Comparison of ENCODE assay signal across 8 mouse cellular contexts in the genomic region with DNA sequence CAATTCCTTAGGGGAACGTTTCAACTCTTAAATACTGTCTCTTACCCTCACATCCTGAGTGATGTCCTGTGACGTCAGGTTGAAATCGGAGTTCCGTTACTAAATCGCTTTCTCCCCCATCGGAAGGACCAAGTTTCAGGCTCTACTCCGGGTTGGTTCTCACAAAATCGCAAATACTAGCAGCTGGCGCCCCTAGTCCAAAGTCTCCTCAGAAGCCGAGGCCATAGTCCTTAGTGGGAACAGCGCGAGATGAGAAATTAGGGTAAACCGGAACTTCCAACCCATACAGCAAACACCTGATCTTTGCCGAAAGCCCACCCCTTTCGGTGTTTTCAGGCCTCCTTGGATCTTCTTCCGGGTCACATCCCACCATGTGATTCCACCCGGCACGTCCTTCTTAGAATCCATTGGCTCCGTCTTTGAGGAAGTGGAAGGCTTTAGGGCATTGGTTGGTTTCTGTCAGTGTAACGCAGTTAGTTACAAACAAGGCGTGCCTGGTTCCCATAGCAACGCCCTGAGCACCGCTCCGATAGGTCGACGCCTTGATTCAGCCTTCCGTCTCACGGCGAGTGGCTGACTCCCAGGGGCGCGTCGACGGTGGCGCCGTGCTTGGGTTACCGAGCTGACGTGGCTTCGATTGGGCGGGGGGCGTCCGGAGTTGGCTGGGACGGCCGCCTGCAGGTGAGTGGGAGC. TPM values are rescaled to one million over a fixed set of nuclear protein-coding genes. Genes with fewer than 3 reads are reported as not detected.
A peak's percentile ranks its signal among the peaks of the same experiment; 100 is the strongest.
DNase-seq lines count a peak whose midpoint lies in the region; ATAC-seq and TF ChIP-seq lines count a peak whose summit lies in the region.

TSS of gene Eaf2 (minus strand) at position 421 of the 693 bp plus-strand sequence.
TSS of gene Golgb1 (plus strand) at position 558 of the 693 bp plus-strand sequence.

- H3K27me3 ChIP-seq in C2C12 (ENCODE audit: control insufficient read depth, insufficient read depth, insufficient read length) (no peaks in the 10 kb centered on the region), myocyte (ENCODE audit: control insufficient read depth, insufficient read depth, insufficient read length) (no peaks in the 10 kb centered on the region)
- no peaks in the 10 kb centered on the region for H3K27me3 ChIP-seq in erythroblast, embryonic 14.5 days (ENCODE audit: control insufficient read depth)
- no peaks in the 10 kb centered on the region for H3K27me3 ChIP-seq in heart, embryonic 11.5 days (ENCODE audit: control insufficient read depth, insufficient read depth, low read length)
- no peaks in the 10 kb centered on the region for H3K27me3 ChIP-seq in kidney, embryonic 16.5 days (ENCODE audit: insufficient read depth, low read length)
- H3K27me3 ChIP-seq in liver, adult 2 months (ENCODE audit: control insufficient read depth, insufficient read depth, low read length): no peaks in the 10 kb centered on the region
- no peaks in the 10 kb centered on the region for H3K27me3 ChIP-seq in splenic B cell, adult 2 months (ENCODE audit: control insufficient read depth, insufficient read depth, low read length, poor library complexity, severe bottlenecking)

- TF ChIP-seq CTCF in C2C12 (IDR thresholded peaks at IDR 0.05; ENCODE audit: control insufficient read depth, insufficient read depth, insufficient read length): no peak
- TF ChIP-seq CTCF in brain, embryonic 14.5 days (IDR thresholded peaks at IDR 0.05; ENCODE audit: borderline replicate concordance, extremely low read depth, insufficient read depth, insufficient read length): no peak
- TF ChIP-seq CTCF in liver, adult 2 months (IDR thresholded peaks at IDR 0.05; ENCODE audit: low read depth, low read length): no peak

- peak; percentile 38; the same call in 1 of the 2 replicates for TF ChIP-seq POLR2A in brain, embryonic 14.5 days (IDR thresholded peaks at IDR 0.05; ENCODE audit: borderline replicate concordance, extremely low read depth, insufficient read depth, insufficient read length, poor library complexity, severe bottlenecking)
- peak; percentile 56 for TF ChIP-seq POLR2A in liver, adult 2 months (IDR thresholded peaks at IDR 0.05; ENCODE audit: extremely low read depth, insufficient read depth, low read length)
- peak; percentile 84 for TF ChIP-seq POLR2A in myocyte (IDR thresholded peaks at IDR 0.05; ENCODE audit: insufficient read length, low read depth)

- peaks cover 35% of the 10 kb centered on the region for H3K79me3 ChIP-seq in C2C12 (ENCODE audit: low read depth)

- peak; percentile 100 for DNase-seq in brain, embryonic 14.5 days (ENCODE audit: low read depth)
- peak; percentile 100 for DNase-seq in liver, adult 2 months (ENCODE audit: extremely low read depth, low read depth, low spot score)
- DNase-seq in splenic B cell, adult 2 months (ENCODE audit: low read depth, low spot score): peak; percentile 100

- H3K4me2 ChIP-seq in heart, embryonic 11.5 days: peak within 1 kb of the TSS; percentile 73
- H3K4me2 ChIP-seq in kidney, embryonic 16.5 days (replicated peaks; ENCODE audit: low read depth, low read length): peak within 1 kb of the TSS; percentile 64
- peak within 1 kb of the TSS; percentile 78 for H3K4me2 ChIP-seq in myocyte (ENCODE audit: low read depth)

- ATAC-seq in heart, embryonic 11.5 days (replicated peaks; ENCODE audit: insufficient number of reproducible peaks, low FRiP score, low TSS enrichment): peak; percentile 100
- ATAC-seq in kidney, embryonic 16.5 days (ENCODE audit: low FRiP score, low TSS enrichment): peak; percentile 100

- H3K79me2 ChIP-seq in C2C12 (ENCODE audit: control insufficient read depth, insufficient read depth) (peaks cover 65% of the 10 kb centered on the region), myocyte (ENCODE audit: control insufficient read depth, insufficient read depth) (peaks cover 42% of the 10 kb centered on the region)
- peaks cover 15% of the 10 kb centered on the region; the same call in 1 of the 2 replicates for H3K79me2 ChIP-seq in liver, adult 2 months (ENCODE audit: control insufficient read depth, insufficient read depth, low read length)

- peak within 1 kb of the TSS; percentile 84 for H3K27ac ChIP-seq in heart, embryonic 11.5 days (ENCODE audit: low read depth, low read length)
- peak within 1 kb of the TSS; percentile 91 for H3K27ac ChIP-seq in kidney, embryonic 16.5 days (ENCODE audit: low read length)
- H3K27ac ChIP-seq in liver, adult 2 months (replicated peaks; ENCODE audit: insufficient read depth, low read depth, low read length): peak within 1 kb of the TSS; percentile 81

- H3ac ChIP-seq in C2C12 (ENCODE audit: control insufficient read depth, insufficient read length, low read depth): peak within 1 kb of the TSS; percentile 70
- H3ac ChIP-seq in myocyte (ENCODE audit: control insufficient read depth, insufficient read length): peak within 1 kb of the TSS; percentile 50

- H3K9me3 ChIP-seq in erythroblast, embryonic 14.5 days (ENCODE audit: control insufficient read depth, low read length): no peaks in the 10 kb centered on the region
- no peaks in the 10 kb centered on the region for H3K9me3 ChIP-seq in heart, embryonic 11.5 days (replicated peaks; ENCODE audit: control insufficient read depth, low read length)
- H3K9me3 ChIP-seq in kidney, embryonic 16.5 days (ENCODE audit: low read length): no peaks in the 10 kb centered on the region

- peak within 1 kb of the TSS; percentile 86 for H3K9ac ChIP-seq in heart, embryonic 11.5 days (ENCODE audit: low read depth, low read length)
- peak within 1 kb of the TSS; percentile 85 for H3K9ac ChIP-seq in kidney, embryonic 16.5 days (replicated peaks; ENCODE audit: low read length)
- peak within 1 kb of the TSS; percentile 90 for H3K9ac ChIP-seq in liver, adult 2 months (ENCODE audit: low read depth, low read length)

- peaks cover 34% of the 10 kb centered on the region for H3K4me1 ChIP-seq in erythroblast, embryonic 14.5 days (ENCODE audit: control insufficient read depth)
- H3K4me1 ChIP-seq in heart, embryonic 11.5 days (ENCODE audit: control insufficient read depth, insufficient read depth, low read length): peaks cover 13% of the 10 kb centered on the region; the same call in 1 of the 2 replicates
- peaks cover 13% of the 10 kb centered on the region for H3K4me1 ChIP-seq in kidney, embryonic 16.5 days (ENCODE audit: insufficient read depth, low read length)
- peaks cover 10% of the 10 kb centered on the region for H3K4me1 ChIP-seq in liver, adult 2 months (ENCODE audit: control insufficient read depth, insufficient read depth, low read length)

- H3K4me3 ChIP-seq in C2C12 (ENCODE audit: insufficient read depth, poor library complexity, severe bottlenecking) (peak within 1 kb of the TSS; percentile 69), myocyte (peak within 1 kb of the TSS; percentile 52)
- H3K4me3 ChIP-seq in erythroblast, embryonic 14.5 days (replicated peaks): peak within 1 kb of the TSS; percentile 94
- H3K4me3 ChIP-seq in heart, embryonic 11.5 days (ENCODE audit: low read depth, low read length): peak within 1 kb of the TSS; percentile 87
- H3K4me3 ChIP-seq in kidney, embryonic 16.5 days (ENCODE audit: low read length): peak within 1 kb of the TSS; percentile 96
- H3K4me3 ChIP-seq in liver, adult 2 months (ENCODE audit: insufficient read depth, low read depth, low read length): peak within 1 kb of the TSS; percentile 82

- H3K36me3 ChIP-seq in C2C12 (ENCODE audit: control insufficient read depth, insufficient read depth) (peaks cover 26% of the 10 kb centered on the region), myocyte (ENCODE audit: control insufficient read depth, insufficient read depth) (peaks cover 10% of the 10 kb centered on the region)
- peaks cover 17% of the 10 kb centered on the region for H3K36me3 ChIP-seq in erythroblast, embryonic 14.5 days (ENCODE audit: control insufficient read depth)
- peaks cover 7% of the 10 kb centered on the region for H3K36me3 ChIP-seq in heart, embryonic 11.5 days (ENCODE audit: control insufficient read depth, insufficient read depth, low read length)
- peaks cover 7% of the 10 kb centered on the region for H3K36me3 ChIP-seq in kidney, embryonic 16.5 days (ENCODE audit: insufficient read depth, low read length)
- H3K36me3 ChIP-seq in liver, adult 2 months (ENCODE audit: control insufficient read depth, insufficient read depth, low read length): peaks cover 3% of the 10 kb centered on the region; the same call in 1 of the 2 replicates
- H3K36me3 ChIP-seq in splenic B cell, adult 2 months (ENCODE audit: control insufficient read depth, insufficient read depth, low read length, poor library complexity, severe bottlenecking): no peaks in the 10 kb centered on the region; the same call in 1 of the 2 replicates

- WGBS in heart, embryonic 11.5 days (ENCODE audit: insufficient replicate concordance): under 1% methylated on average over 43 of the region's 43 CpGs
- under 1% methylated on average over 43 of the region's 43 CpGs for WGBS in kidney, embryonic 16.5 days
- WGBS in liver, adult 2 months: under 1% methylated on average over 43 of the region's 43 CpGs

TF ChIP-seq in C2C12, 6 proteins besides CTCF, POLR2A, EP300 and RAD21 (continues in another document):
- TF ChIP-seq MAX (IDR thresholded peaks at IDR 0.05) (peak; percentile 84), CEBPB (IDR thresholded peaks at IDR 0.05; ENCODE audit: low read depth) (no peak), FOSL1 (IDR thresholded peaks at IDR 0.05; ENCODE audit: insufficient read depth, low read length, poor library complexity, severe bottlenecking) (no peak)

TF ChIP-seq in myocyte, 11 proteins besides CTCF, POLR2A, EP300 and RAD21 (continues in another document):
- no peak for TF ChIP-seq TCF12 (IDR thresholded peaks at IDR 0.05; ENCODE audit: insufficient read depth, poor library complexity, severe bottlenecking)
- TF ChIP-seq CEBPB (IDR thresholded peaks at IDR 0.05; ENCODE audit: insufficient read depth, poor library complexity, severe bottlenecking): no peak

RNA-seq across cellular contexts. Expression of gene Eaf2, which starts in this region (rescaled TPM):
- 0.67 TPM for polyA plus RNA-seq in C2C12 (2012; fragmentation: generic; extraction: Trizol)
- polyA plus RNA-seq in brain, embryonic 14.5 days (2012; rRNA removed): 0.66 and 0.67 TPM in 2 replicates
- polyA plus RNA-seq in erythroblast, embryonic 14.5 days (2012): 0.04 TPM in 1 of 2 replicates, not detected in the other
- polyA plus RNA-seq in heart, embryonic 11.5 days (2014; fragmentation: Nextera tagmentation; extraction: Ambion mirVana): 0.37 and 0.80 TPM in 2 replicates
- polyA plus RNA-seq in kidney, embryonic 16.5 days (2015; fragmentation: Nextera tagmentation; extraction: Ambion mirVana): 9.8 and 11.6 TPM in 2 replicates
- total RNA-seq in liver, adult 2 months (2014; rRNA removed): 0.28 and 0.67 TPM in 2 replicates
- 0.28 and 0.29 TPM in 2 replicates for polyA plus RNA-seq in liver, adult 2 months (2012; rRNA removed)
- polyA plus RNA-seq in myocyte (2012; fragmentation: generic; extraction: Trizol): 0.90 TPM

RNA-seq across cellular contexts. Expression of gene Golgb1, which starts in this region (rescaled TPM):
- 9.4 TPM for polyA plus RNA-seq in C2C12 (2012; fragmentation: generic; extraction: Trizol)
- polyA plus RNA-seq in brain, embryonic 14.5 days (2012; rRNA removed): 45.0 and 46.2 TPM in 2 replicates
- 1.5 and 2.3 TPM in 2 replicates for polyA plus RNA-seq in erythroblast, embryonic 14.5 days (2012)
- 54.8 and 70.1 TPM in 2 replicates for polyA plus RNA-seq in heart, embryonic 11.5 days (2014; fragmentation: Nextera tagmentation; extraction: Ambion mirVana)
- polyA plus RNA-seq in kidney, embryonic 16.5 days (2015; fragmentation: Nextera tagmentation; extraction: Ambion mirVana): 97.0 and 106 TPM in 2 replicates
- 34.1 and 36.2 TPM in 2 replicates for total RNA-seq in liver, adult 2 months (2014; rRNA removed)
- 22.7 and 30.1 TPM in 2 replicates for polyA plus RNA-seq in liver, adult 2 months (2012; rRNA removed)
- polyA plus RNA-seq in myocyte (2012; fragmentation: generic; extraction: Trizol): 14.3 TPM

Comparison
In these comparisons a context has a peak if more than half of its experiments do, and no peak if none do; other contexts are left out.
1. Peak in every context shown above with its lines: DNase-seq, ATAC-seq, H3K4me3 ChIP-seq and H3K27ac ChIP-seq.